Mouse (Mus musculus): ENCODE results near the gene Il21r.

Il21r gene

DNA sequence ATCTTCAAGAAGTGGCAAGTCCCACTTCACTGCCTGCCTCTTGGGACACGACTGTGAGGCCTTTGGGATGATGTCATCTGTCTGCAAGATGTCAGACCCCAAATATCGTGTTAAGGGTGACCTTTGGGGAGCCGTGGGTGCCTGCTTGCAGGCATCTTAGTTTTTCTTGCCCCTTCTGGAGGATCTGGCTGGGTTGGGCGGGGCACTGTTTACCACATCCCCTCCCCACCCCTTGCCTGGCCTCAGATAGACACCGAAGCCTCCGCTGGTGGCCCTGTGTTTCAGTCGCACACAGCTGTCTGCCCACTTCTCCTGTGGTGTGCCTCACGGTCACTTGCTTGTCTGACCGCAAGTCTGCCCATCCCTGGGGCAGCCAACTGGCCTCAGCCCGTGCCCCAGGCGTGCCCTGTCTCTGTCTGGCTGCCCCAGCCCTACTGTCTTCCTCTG lies at the start of gene Il21r:
TSS of gene Il21r (plus strand) at position 245 of the 447 bp plus-strand sequence.
- WGBS: 78% methylated on average over 11 of the region's 11 CpGs

DNA sequence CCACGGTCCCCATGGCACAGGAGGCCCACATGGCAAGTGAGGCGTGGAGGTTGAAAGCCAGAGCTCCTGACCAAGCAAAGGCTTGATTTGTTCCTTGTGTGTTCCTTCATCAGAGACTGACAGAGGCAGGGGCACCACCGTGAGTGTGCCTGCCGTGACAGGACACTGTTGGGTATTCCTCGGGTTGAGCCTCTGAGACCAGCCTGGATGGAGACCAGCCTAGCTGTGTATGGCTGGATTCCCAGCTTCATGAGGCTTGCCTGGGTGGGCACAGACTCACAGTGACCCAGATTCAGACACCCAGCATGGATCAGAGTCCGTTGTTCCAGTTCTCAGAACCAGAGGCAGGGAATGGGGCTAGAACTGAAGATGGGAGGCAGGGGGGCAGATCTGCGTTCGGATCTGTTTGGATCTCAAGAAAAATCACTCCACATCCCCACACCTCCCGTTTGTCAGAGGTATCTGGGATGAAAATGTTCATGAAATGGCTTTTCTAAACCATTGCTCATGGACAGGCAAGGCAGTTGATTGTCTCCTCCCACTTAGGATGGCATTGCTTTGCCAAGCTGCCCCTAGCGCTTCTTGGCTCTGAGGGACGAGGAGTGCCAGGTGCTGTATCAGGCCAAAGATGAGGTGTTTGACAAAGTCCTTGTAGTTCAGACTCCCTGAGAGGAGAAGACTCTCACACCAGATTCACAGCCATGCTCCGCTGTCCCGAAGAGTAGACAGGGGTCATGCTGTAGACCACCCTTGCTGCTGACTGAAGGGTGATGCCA lies 49.4 kb upstream of the Il21r start:
- whole genome bisulfite sequencing: 74% methylated on average over 13 of the region's 13 CpGs

DNA sequence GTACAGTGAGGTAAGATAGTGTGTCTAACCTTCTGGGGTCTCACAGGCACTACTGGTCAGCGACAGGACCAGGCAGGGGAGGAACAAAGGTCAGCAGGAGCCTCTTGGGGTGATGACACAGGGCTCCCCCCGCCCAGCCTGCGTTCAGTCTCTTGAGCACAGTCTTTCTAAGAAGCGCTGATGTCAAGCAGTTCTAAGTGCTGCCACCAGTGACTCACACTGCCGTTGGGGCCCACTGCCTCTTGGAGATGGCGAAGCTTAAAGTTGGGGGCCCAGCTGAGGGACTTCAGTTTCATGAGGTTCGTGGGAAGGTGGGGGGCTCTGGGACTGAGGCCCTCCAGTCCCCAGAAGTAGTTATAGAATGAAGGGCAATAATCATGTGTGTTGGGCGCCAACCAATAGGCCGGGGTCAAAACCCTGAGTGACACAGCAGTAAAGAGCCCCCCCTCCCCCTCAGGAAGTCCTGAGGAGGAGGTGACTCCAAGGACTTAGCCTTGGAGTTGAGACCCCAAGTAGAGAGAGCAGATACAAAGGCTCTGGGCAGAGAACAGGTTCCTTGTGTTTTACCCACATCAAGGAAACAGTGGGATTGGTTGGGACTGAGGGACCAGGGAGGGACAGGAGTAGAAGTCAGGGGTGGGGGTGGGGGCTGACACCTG lies 48.6 kb upstream of the Il21r start:
- WGBS: 92% methylated on average over 9 of the region's 9 CpGs

DNA sequence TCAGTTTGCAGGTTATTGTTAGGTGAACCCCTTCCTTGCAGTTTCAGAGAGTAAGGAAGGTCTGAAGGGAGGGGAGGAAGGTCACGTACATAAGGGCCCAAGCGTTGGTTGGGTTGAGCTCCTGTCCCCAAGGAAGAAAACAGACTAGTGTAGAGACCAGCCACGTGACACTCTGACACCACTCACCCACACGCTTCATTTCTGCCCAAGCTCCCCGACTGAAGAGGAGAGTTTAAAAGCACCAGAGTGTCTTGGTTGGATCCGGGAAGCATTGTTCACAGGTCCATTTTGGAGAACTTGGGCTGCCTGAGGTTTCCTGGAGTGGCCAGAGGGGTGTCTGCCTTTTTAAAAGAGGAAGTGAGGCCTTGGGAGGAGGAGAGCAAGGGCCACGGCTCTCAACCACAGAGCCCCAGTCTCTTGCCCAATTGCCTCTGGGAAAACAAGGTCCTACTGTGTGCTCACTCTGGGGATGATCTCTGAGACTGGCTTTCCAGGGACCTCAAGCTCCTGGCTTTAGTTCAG lies 47.8 kb upstream of the Il21r start:
- 73% methylated on average over 7 of the region's 7 CpGs for WGBS

DNA sequence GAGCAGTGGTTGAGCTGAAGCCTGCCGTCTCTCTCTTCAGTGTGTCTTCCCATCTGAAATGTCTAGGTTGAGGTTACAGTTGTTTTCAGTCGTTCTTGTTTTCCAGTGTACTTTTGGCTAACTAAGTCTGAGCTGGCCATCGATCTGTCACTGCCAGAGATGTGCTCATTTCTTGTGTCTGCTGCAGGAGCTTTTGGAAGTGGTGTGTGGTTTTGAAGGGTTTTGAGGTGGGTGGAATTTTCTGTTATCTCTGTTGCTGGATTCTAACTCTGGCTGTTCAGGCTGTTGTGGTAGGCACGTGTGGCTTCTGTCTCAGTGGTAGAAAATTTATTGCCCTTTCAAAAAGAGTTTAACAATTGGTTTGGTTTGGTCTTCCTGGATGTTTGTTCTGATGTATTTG lies 47.1 kb upstream of the Il21r start:
- 66% methylated on average over 4 of the region's 4 CpGs for WGBS

DNA sequence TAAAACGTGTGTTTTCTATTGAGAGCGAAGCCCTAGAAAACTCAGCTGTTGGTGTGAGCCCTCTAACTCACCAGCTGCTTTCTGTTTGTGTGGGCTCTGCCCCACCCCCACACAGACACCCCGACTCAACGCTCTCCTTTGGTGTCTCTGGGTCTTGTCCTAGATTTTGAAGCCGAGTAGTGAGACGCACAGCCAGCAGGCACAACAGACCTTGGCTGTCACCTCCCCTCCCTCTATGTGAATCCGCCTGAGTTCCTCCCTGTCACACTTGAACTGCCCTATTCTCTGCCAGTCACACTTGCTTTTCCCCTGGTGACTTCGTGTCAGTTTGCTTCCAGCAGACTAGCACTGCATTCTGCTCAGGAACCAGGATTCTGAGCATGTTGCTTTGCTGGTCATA lies 46.4 kb upstream of the Il21r start:
- 54% methylated on average over 8 of the region's 8 CpGs for WGBS

DNA sequence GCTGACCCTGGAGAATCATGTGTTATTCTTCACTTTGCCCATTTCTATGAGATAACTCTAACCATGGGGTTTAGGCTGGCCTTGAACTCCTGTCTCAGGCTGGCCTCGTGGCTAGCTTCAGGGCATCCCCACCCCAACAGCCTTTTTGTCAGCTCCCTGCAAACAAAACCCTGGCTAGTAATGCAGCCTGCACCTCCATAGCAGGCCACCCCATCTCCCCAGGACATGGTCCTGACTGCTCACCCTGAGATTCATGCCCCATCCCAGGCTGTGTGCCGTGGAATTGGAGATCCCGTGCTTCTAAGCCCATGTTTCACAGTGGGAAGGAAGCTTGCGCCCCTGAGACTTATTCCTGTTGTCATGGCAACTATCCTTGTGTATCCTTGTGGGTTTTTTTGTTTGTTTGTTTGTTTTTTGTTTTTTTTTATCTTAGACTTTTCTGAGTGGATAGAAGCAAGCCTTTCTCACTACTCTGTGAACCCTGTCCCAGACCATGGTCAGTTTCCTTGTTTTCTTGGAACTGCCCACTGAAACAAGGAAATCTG lies 44.8 kb upstream of the Il21r start:
- 86% methylated on average over 4 of the region's 4 CpGs for WGBS

DNA sequence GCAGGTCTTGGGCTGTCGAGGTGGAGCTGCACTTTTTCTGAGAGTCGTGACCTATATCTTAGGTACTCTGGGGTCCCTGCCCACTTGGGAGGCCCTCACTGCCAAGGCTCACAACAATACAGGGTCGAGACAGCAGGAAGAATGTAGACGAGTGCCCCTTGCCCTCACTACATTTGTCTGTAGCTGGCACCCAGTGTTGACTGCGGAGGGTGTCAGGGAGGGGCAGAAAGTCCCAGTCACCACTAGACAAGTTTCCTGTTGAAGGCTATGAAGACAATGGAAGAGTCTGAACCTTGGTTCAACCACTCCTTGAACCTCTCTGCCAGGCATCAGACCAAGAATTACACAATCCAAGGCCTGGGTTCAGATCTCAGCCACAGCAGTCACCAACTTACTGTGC lies 44.2 kb upstream of the Il21r start:
- 73% methylated on average over 5 of the region's 5 CpGs for WGBS

DNA sequence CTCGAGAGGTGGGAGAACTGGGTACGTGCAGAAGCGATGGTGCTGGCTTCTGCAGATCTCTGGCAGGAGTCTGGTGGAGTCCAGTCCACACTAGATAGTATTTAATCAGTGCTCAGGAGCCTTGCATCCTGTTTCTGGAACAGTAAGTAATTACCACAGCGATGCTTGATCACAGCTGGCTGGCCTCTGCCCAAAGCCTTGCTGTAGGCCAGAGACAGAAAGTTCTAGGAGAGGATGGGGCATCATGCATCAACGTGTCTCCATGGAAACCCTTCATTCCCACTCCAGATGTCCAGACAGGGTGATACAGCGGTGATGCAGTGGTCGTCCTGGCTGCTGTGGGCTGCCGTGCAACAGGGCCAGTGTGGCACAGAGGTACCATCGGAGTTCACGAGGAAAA lies 43.7 kb upstream of the Il21r start:
- WGBS: 87% methylated on average over 10 of the region's 10 CpGs

DNA sequence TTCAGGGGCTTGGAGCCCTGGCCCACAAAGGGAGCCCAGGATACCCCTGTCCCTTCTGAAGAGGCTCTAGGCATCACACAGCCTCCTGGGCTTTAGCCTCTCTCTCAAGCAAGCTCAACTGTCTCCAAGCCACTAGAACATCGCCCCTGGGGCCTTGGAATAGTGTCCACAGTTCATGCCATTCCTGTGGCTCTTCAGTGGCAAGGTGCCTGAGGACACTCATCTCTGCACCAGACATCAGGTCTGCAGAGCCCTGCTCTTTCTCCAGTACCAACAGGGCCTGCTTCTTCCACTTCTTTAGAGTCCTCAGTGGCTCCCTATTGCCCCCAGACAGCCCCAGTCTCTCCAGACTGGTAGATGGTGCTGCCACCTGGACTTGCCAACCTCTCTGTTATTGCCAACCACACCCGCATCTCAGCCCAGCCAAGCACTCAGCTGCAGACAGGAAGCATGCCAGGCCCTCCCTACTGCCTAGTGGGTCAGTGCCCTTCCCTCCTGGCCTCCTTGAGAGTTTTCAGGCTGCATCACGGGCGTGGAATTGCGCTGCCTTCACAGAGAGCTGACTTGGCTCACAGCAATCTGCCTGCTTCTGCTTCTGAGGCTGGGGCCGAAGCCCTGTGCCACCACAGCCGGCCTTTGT lies 43.0 kb upstream of the Il21r start:
- 71% methylated on average over 7 of the region's 7 CpGs for WGBS

DNA sequence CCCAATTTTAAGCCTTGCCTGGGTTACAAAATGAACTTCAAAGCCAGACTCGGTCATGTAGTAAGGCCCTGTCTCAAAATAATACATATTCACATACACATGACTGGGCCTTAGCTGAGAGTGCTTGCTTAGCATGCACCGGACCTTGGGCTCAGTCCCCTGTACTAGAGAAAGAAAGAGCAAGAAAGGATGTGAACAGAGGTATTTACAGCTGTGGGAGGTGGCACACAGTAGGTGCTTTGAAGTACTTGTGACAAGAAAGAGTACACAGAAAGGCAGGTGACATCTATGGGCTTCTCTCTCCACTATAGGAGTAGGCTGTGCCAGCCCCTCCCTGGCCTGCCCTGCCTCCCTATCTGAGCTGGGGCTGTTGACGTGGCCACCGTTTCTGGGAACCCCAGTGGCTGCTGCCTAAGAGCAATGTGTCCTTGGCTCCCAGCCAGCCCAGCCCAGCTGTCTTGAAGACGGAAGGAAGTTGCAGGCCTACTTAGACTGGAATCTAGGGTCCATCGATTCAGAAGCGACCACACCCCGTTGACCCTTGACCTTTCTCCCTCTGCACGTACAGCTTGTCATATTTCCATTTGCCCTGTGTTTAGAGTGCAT lies 42.0 kb upstream of the Il21r start:
- WGBS: 50% methylated on average over 9 of the region's 9 CpGs

DNA sequence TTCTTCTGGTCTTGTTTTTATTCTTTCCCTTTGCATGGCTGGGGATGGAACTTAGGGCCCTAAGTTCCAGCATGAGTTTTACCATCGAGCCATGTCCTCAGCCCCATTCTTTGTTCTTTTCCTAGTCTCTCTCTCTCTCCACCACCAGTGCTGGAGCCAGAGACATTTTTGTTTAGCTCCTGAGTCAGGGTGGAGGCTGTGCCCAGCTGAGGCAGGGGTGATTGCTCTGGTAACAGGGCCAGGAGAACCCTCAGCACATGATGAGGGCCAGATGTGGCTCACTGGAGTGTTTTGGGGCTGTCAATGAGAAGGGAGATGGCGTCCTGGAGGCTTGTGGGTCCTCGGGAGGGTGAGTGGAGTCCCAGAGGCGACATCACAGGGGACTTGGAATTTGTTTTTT lies 40.8 kb upstream of the Il21r start:
- 89% methylated on average over 4 of the region's 4 CpGs for WGBS

DNA sequence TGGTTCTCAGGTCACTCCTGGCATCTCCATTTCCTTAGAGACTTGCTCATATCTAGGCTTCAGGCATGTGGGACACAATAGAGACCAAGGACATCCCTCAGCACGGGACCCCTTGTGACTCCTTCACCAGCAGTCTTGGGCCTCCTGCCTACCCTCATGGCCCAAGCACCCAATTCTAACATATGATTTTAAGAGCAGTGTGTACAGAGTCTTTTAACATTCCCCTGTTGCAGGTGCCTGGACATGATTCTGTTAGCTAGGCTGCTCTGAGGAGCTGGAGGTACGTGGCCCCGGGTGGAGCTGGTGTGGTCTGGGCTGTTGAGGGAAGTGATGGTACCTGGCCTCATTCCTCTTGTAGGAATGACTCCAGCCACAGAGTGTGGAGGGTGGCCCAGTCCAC lies 40.1 kb upstream of the Il21r start:
- 89% methylated on average over 3 of the region's 3 CpGs for WGBS

DNA sequence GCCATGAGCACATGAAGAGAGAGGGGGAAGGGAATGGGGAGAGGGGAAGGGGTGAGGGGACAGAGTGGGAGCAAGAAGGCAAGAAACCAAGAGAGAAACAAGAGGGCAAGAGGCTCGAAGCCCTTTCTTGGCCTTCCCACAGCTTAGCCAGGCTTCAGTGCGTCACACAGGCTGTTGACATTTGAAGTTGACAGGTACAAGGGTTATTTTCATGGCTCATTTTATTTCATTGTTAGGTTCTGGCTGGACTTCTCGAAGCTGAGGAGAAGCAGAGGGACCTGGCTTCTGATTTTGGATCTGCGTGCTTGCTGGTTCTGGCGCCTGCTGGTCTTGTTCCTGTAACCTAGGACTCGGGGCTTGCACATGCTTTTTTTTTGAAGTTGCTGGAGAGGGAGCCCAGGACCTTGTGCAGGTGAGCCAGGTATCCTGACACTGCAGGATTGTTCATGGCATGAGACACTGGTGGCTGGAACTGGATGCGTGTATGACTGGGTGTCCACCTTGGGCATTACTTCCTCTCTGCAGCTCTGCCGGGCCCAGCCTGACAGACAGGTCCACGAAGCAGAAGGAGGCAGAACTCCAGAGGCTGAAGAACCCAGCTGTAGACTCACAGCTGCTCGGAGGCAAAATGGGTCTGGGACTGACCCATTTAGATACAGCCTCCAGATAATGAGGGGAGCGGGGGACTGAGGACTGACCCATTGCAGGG lies 38.8 kb upstream of the Il21r start:
- WGBS: 90% methylated on average over 11 of the region's 11 CpGs

DNA sequence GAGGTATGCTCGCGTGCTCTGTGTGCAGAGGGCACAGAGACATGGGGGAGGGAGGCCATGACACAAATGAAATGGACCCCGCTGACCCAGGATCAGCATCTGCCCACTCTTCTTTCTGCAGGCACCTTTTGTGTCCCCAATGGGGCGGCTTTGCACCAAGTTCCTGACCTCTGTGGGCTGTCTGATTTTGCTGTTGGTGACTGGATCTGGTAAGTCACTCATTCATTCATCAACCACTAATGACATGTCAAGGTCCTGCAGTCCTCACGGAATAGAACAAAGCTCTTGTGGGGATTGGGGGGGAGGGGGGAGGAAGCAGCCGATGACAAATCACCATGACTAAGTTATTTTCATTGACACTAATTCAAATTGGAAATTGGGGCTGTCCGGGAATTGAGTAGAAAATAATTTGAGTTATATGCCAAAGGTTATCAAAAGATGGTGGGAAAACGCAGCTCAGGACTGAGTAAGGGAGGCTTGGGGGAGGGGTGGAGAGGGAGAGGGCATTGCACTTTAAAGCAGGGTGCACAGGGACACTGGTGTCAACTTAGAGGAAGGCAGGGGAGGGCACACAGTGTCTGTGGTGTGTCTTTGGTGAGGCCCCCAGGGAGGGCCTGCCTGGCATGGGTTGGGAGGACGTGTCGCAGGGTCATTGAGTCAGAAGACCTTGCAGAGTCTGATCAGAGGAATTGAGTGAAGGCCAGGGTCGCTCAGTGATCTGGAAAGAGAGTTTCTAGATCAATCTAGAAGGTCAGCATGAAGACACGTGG lies 37.5 kb upstream of the Il21r start:
- 89% methylated on average over 12 of the region's 12 CpGs for WGBS

DNA sequence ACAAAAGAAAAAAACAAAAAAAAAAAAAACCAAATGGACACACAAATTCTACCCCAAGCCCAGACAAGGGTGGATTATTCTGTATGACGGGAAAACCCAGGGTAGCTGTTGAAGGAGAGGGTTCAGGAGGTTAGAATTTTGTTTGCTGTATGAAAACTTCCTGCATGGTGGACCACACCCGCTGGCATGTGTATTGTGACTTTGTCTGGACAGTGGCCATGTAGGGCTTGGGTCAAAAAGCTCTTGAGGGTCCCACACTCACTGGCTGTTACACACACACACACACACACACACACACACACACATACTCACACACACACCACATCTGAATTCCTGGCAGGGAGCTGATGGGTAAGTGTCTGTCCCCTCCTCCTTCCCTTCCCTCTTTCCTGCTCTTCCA lies 36.8 kb upstream of the Il21r start:
- WGBS: 86% methylated on average over 2 of the region's 2 CpGs

DNA sequence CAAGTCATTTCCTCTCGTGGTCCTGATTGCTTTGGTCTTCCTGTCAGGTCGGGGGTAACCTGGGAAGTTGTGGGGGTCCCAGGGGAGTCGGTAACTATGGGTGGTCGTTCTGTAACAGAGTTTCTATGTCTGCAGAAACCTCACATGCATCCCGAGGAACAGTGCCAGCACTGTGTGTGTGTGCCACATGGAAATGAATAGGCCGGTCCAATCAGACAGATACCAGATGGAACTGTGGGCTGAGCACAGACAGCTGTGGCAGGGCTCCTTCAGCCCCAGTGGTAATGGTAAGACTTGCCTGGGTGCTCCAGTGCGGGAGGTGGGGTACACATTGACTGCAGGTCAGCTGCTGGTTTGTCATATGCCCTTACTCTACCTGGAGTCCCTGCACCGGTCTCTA lies 34.3 kb upstream of the Il21r start:
- 60% methylated on average over 8 of the region's 8 CpGs for WGBS

DNA sequence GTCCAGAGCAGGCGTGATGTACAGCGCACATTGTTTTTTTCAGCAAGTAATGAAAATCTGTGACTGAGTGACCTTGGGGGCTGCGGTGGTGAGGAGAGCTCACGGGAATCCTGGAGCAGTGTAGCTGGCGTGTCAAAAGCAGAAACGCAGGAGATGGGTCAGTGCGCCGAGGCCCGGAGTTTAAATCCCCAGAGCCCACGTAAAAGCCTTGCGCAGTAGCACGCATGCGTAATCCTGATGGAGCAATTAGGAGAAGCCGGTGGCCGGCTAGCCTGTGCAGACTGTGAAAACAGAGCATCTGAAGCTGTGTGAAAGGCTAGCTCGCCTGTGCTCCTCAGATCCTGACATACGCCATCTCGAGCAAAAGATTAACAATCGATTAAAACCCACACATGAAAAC lies 31.3 kb upstream of the Il21r start:
- WGBS: 93% methylated on average over 19 of the region's 19 CpGs

DNA sequence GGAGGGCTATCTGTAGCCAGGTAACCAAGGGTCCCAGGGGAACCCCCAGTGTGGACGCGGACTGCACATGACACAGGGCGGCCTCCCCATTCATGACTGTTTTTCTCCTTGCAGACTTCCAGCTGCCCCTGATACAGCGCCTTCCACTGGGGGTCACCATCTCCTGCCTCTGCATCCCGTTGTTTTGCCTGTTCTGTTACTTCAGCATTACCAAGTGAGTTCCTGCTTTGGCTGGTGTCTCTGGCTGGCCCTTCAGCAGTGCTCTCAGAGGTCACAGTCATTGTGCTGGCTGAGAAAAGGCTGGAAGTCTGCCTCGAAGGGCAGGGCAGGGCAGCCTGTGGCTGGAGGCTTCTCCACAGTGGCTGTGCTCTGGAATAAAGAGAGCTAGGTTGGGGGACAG lies 30.5 kb upstream of the Il21r start:
- 82% methylated on average over 6 of the region's 6 CpGs for WGBS

DNA sequence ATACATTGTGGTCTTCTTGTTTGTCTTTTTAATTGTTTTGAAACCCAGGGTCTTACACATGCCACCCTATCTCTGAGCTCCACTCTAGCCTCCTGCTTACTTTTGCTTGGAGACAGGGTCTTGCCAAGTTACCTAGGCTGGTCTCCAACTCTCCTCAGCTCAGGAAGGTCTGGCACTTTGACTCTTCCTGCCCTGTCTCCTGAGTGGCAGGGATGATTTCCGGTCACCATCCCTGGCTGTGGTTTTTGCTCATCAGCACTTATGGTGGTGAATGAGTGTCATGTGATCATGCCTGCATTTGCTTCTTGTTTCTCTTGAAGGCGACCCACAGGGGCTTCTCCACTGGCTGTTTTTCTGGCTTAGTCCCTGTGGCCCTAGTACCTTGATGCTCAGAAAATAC lies 29.4 kb upstream of the Il21r start:
- 83% methylated on average over 2 of the region's 2 CpGs for WGBS

DNA sequence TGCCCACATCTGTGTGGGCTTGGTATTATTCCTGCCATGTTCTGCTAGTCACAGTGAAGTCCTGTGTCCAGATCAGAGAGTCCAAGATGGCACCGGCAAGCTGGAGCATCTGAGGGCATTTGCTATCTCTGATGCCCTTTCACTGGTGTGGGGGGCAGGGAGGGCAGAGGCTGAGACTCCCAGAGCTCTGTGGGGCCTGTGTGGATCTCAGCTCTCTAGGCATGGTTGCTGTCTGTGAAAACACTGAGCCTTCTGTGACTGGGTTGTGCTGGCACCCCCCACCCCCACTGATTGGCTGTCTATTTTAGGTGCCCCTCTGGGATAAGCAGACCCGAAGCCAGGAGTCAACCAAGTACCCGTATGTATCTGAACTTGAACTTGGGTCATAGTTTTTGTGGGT lies 28.4 kb upstream of the Il21r start:
- 91% methylated on average over 3 of the region's 3 CpGs for WGBS
